Mouse (Mus musculus) hindbrain, postnatal 0 days (tissue): ENCODE results near the gene Olfr1045. TPM values are rescaled to one million over a fixed set of nuclear protein-coding genes. Genes with fewer than 3 reads are reported as not detected.
"Not testable (repeated sequence)": the region's sequence is repeated elsewhere in the genome, so short reads cannot be mapped to it uniquely, and the experiment has no call there.

Source experiments
- ATAC-seq: fragments of 200-750 bp; cut with Nextera tagmentation; 2 replicates; pipeline ENCODE4 v1.8.0; 2017; ENCODE audit warnings: mild to moderate bottlenecking, moderate TSS enrichment, moderate library complexity
- DNase-seq: peaks from one replicate; pipeline ENCODE4 v3.0.0-alpha.2; 2015; ENCODE audit warnings: low spot score
- H3K27ac ChIP-seq: fragments of 300-500 bp; sonication (generic); 2 replicates; pipeline ENCODE4 v1.5.1; 2014; ENCODE audit warnings: mild to moderate bottlenecking
- H3K27me3 ChIP-seq: fragments of 300-500 bp; sonication (generic); 2 replicates; pipeline ENCODE4 v1.6.1; 2014; ENCODE audit warnings: low read length, mixed read lengths; ENCODE audit not compliant: insufficient read depth
- H3K36me3 ChIP-seq: fragments of 300-500 bp; sonication (generic); 2 replicates; pipeline ENCODE4 v1.6.1; 2014; ENCODE audit warnings: low read length, mixed read lengths; ENCODE audit not compliant: insufficient read depth
- H3K4me1 ChIP-seq: fragments of 300-500 bp; sonication (generic); 2 replicates; pipeline ENCODE4 v1.6.1; 2014; ENCODE audit warnings: antibody characterized with exemption, low read length, mixed read lengths; ENCODE audit not compliant: insufficient read depth
- H3K4me2 ChIP-seq: fragments of 300-500 bp; sonication (generic); 2 replicates; pipeline ENCODE4 v1.6.1; 2014; ENCODE audit warnings: low read depth, mild to moderate bottlenecking, low read length, moderate library complexity, mixed read lengths
- H3K4me3 ChIP-seq: fragments of 300-500 bp; sonication (generic); 2 replicates; pipeline ENCODE4 v1.5.1; 2014; ENCODE audit warnings: low read length
- H3K9ac ChIP-seq: fragments of 300-500 bp; sonication (generic); replicated peaks from 2 replicates; pipeline ENCODE4 v1.6.1; 2014; ENCODE audit warnings: mild to moderate bottlenecking, low read length, moderate library complexity, mixed read lengths
- H3K9me3 ChIP-seq: fragments of 300-500 bp; sonication (generic); 2 replicates; pipeline ENCODE4 v1.6.1; 2016; ENCODE audit warnings: low read length, mixed read lengths
- CTCF ChIP-seq: IDR thresholded peaks from 2 replicates; pipeline ENCODE4 v1.5.1; 2016; ENCODE audit warnings: antibody characterized with exemption, control low read depth, low read depth
- WGBS: fragments of 180-500 bp; shearing (Covaris S2); extraction: QIAGEN DNeasy Blood & Tissue Kit; methylation state at CpG from one replicate; pipeline ENCODE4 v1.1.7; 2014; 5-methylcytosine and 5-hydroxymethylcytosine counted together
- polyA plus RNA-seq: library from polyadenylated mRNA; unstranded; fragments of >200 nt; fragmentation: Nextera tagmentation; extraction: Ambion mirVana; gene quantifications from 2 replicates; pipeline ENCODE4 v1.2.1, GENCODE M21; 2015
- total RNA-seq: library from RNA; depleted of rRNA; stranded (reverse); fragments of >200 nt; gene quantifications from 2 replicates; pipeline ENCODE4 v1.2.3, GENCODE M21; 2014; rRNA removed

The Olfr1045 gene
- total and polyA plus RNA-seq, 2 experiments from 2014 or later, result not detected

GRCm38 (mm10) chr2:86177720-86178119 is 25.1 kb downstream of the Olfr1045 start, which contains the start of gene Olfr1044:
Gene Olfr1044 (minus strand): TSS chr2:86177820.
- H3K9me3 ChIP-seq, result no peaks in the 10 kb centered on the region
- H3K4me3 ChIP-seq, result no peak within 1 kb of the TSS
- no peak for TF ChIP-seq CTCF
- no peak within 1 kb of the TSS for H3K4me2 ChIP-seq
- H3K36me3 ChIP-seq, result no peaks in the 10 kb centered on the region
- H3K9ac ChIP-seq, result no peak within 1 kb of the TSS
- H3K27me3 ChIP-seq, result no peaks in the 10 kb centered on the region
- no peak within 1 kb of the TSS for H3K27ac ChIP-seq
- no peak for ATAC-seq
- DNase-seq, result no peak
- H3K4me1 ChIP-seq, result no peaks in the 10 kb centered on the region

DNA sequence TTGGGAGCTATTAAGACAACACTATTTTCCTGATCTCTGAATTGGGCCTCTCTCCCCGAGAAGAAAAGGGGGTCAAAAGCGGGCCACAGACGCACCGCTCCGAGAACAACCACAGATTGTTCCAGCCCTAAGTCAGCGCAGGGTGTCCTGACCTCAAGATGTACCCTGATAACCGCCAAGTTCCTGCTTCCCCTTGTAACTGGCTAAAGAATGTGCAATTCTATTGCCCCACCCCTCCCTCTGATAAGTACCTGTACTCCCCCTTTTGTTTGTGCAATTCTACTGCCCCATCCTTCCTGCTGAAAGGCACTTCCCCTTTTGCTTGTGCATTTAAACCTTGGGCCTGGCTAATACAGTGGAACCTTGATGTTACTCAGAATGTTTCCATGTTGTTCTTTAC is 27.4 kb downstream of the Olfr1045 start:
- not testable (repeated sequence) for H3K4me2 ChIP-seq, H3K36me3 ChIP-seq, ATAC-seq, H3K27ac ChIP-seq, H3K9me3 ChIP-seq, H3K4me1 ChIP-seq, H3K9ac ChIP-seq, H3K4me3 ChIP-seq, DNase-seq, H3K27me3 ChIP-seq
- WGBS, result 89% methylated on average over 7 of the region's 7 CpGs

DNA sequence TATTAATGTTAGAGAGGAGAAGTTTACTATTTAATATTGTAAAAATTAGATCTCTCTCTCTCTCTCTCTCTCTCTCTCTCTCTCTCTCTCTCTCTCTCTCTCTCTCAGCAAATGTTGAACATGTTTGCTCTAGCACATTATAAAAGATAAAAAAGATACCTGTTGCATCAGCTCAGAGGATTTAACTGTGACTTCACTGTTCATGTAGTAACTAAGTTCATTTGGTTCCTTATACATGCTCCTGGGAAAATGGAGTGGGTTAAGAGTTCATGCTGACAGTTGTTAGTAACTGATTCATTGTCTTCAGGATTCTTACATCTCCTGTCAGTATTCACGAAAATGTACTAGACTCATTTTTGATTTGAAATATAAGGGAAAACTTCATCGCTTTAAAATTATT is 35.4 kb downstream of the Olfr1045 start, which contains the start of gene Olfr1043:
TSS of gene Olfr1043 (minus strand) at position 101 of the 400 bp plus-strand sequence.
- 87% methylated on average over 2 of the region's 2 CpGs for WGBS
- no peak within 1 kb of the TSS for H3K4me2 ChIP-seq
- no peak for ATAC-seq
- H3K27me3 ChIP-seq, result no peaks in the 10 kb centered on the region
- no peak within 1 kb of the TSS for H3K4me3 ChIP-seq
- DNase-seq, result no peak
- no peaks in the 10 kb centered on the region for H3K36me3 ChIP-seq
- no peaks in the 10 kb centered on the region for H3K9me3 ChIP-seq
- TF ChIP-seq CTCF, result no peak
- H3K27ac ChIP-seq, result no peak within 1 kb of the TSS
- no peaks in the 10 kb centered on the region for H3K4me1 ChIP-seq
- no peak within 1 kb of the TSS for H3K9ac ChIP-seq

DNA sequence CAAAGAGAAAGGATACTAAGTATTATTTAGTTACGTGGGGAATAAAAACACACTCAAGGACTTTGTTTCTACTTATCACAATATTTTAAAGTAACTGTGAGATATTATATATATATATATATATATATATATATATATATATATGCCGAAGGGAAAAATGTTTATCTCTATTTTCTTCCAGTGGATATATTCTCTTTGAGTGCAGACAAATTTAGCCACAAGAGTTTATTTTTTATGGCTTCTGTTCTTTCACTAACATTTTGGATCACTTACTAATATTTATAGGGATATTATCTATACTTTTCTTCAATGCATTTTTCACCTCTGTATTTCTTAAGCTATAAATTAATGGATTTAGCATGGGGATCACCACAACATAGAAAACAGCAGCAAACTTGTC is 41.1 kb downstream of the Olfr1045 start, which contains the start of gene Olfr1042:
TSS of gene Olfr1042 (minus strand) at position 101 of the 400 bp plus-strand sequence.
- Histone ChIP-seq H3K36me3 (no peaks in the 10 kb centered on the region), H3K4me3 (no peak within 1 kb of the TSS), H3K4me2 (no peak within 1 kb of the TSS), H3K4me1 (no peaks in the 10 kb centered on the region), H3K27me3 (no peaks in the 10 kb centered on the region), H3K27ac (no peak within 1 kb of the TSS), H3K9ac (no peak within 1 kb of the TSS), H3K9me3 (no peaks in the 10 kb centered on the region)
- no peak for DNase-seq
- ATAC-seq, result no peak
- WGBS, result 84% methylated on average over 2 of the region's 2 CpGs
- TF ChIP-seq CTCF, result no peak

DNA sequence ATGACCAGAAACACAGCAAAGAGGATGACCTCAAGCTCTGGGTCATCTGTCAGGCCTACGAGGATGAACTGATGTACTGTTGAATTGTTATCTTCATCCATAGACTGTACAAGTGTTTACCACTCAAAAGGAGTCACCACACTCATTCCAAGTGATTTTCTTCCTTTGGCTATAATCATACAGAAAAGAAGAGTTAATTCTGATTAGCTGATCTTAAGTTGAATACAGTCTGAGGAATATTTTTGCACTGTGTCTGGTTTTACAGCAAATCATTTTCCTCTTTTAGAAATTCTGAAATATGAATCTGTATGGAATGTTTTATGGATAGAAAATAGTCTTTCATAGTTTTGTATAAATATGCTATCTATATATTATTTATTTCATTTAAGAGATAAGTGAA is 56.2 kb downstream of the Olfr1045 start, which contains the start of gene Olfr1040:
TSS of gene Olfr1040 (minus strand) at position 101 of the 400 bp plus-strand sequence.
- no peak for TF ChIP-seq CTCF
- no peak for DNase-seq
- no peak within 1 kb of the TSS for H3K4me2 ChIP-seq
- no peak within 1 kb of the TSS for H3K27ac ChIP-seq
- no peak within 1 kb of the TSS for H3K9ac ChIP-seq
- H3K27me3 ChIP-seq, result no peaks in the 10 kb centered on the region
- ATAC-seq, result no peak
- H3K36me3 ChIP-seq, result no peaks in the 10 kb centered on the region
- WGBS, result 79% methylated on average over 1 of the region's 1 CpGs
- H3K4me1 ChIP-seq, result no peaks in the 10 kb centered on the region
- no peak within 1 kb of the TSS for H3K4me3 ChIP-seq
- H3K9me3 ChIP-seq, result no peaks in the 10 kb centered on the region

Other genes starting within 250 kb of the Olfr1045 start
- not detected in 2 replicates for gene Olfr1029, start 229.1 kb downstream of the Olfr1045 start, total RNA-seq
- gene Olfr1029, start 229.1 kb downstream of the Olfr1045 start, polyA plus RNA-seq, result not detected in 2 replicates
- gene Olfr1030, start 223.7 kb downstream of the Olfr1045 start, total RNA-seq, result not detected in 2 replicates
- gene Olfr1030, start 223.7 kb downstream of the Olfr1045 start, polyA plus RNA-seq, result not detected in 2 replicates
- gene Olfr1031, start 212.7 kb downstream of the Olfr1045 start, total RNA-seq, result not detected in 2 replicates
- gene Olfr1031, start 212.7 kb downstream of the Olfr1045 start, polyA plus RNA-seq, result not detected in 2 replicates
- gene Olfr1032, start 197.5 kb downstream of the Olfr1045 start, total RNA-seq, result not detected in 2 replicates
- gene Olfr1032, start 197.5 kb downstream of the Olfr1045 start, polyA plus RNA-seq, result not detected in 2 replicates
- 0.21 and 1.1 TPM in 2 replicates for gene Olfr1033, start 182.4 kb downstream of the Olfr1045 start, total RNA-seq
- 0.29 and 1.6 TPM in 2 replicates for gene Olfr1033, start 182.4 kb downstream of the Olfr1045 start, polyA plus RNA-seq
- gene Olfr1034, start 157.1 kb downstream of the Olfr1045 start, total RNA-seq, result 0.05 TPM in 1 of 2 replicates, not detected in the other
- gene Olfr1034, start 157.1 kb downstream of the Olfr1045 start, polyA plus RNA-seq, result 0.04 TPM in 1 of 2 replicates, not detected in the other
- gene Olfr1036, start 129.0 kb downstream of the Olfr1045 start, total RNA-seq, result not detected in 2 replicates
- gene Olfr1036, start 129.0 kb downstream of the Olfr1045 start, polyA plus RNA-seq, result not detected in 2 replicates
- gene Olfr1037, start 115.6 kb downstream of the Olfr1045 start, total RNA-seq, result not detected in 2 replicates
- gene Olfr1037, start 115.6 kb downstream of the Olfr1045 start, polyA plus RNA-seq, result not detected in 2 replicates
- not detected in 2 replicates for gene Olfr1039, start 67.1 kb downstream of the Olfr1045 start, total RNA-seq
- gene Olfr1039, start 67.1 kb downstream of the Olfr1045 start, polyA plus RNA-seq, result not detected in 2 replicates
- not detected in 2 replicates for gene Olfr1040, start 56.3 kb downstream of the Olfr1045 start, total RNA-seq
- not detected in 2 replicates for gene Olfr1040, start 56.3 kb downstream of the Olfr1045 start, polyA plus RNA-seq
- gene Olfr1042, start 41.2 kb downstream of the Olfr1045 start, total RNA-seq, result not detected in 2 replicates
- gene Olfr1042, start 41.2 kb downstream of the Olfr1045 start, polyA plus RNA-seq, result not detected in 2 replicates
- not detected in 2 replicates for gene Olfr1043, start 35.5 kb downstream of the Olfr1045 start, total RNA-seq
- gene Olfr1043, start 35.5 kb downstream of the Olfr1045 start, polyA plus RNA-seq, result not detected in 2 replicates
- gene Olfr1044, start 25.2 kb downstream of the Olfr1045 start, total RNA-seq, result not detected in 2 replicates
- not detected in 2 replicates for gene Olfr1044, start 25.2 kb downstream of the Olfr1045 start, polyA plus RNA-seq
- not detected in 2 replicates for gene Olfr52, start 17.3 kb downstream of the Olfr1045 start, total RNA-seq
- not detected in 2 replicates for gene Olfr52, start 17.3 kb downstream of the Olfr1045 start, polyA plus RNA-seq
- not detected in 2 replicates for gene Olfr1046, start 16.3 kb upstream of the Olfr1045 start, total RNA-seq
- not detected in 2 replicates for gene Olfr1046, start 16.3 kb upstream of the Olfr1045 start, polyA plus RNA-seq
- not detected in 2 replicates for gene Olfr1047, start 28.4 kb upstream of the Olfr1045 start, total RNA-seq
- not detected in 2 replicates for gene Olfr1047, start 28.4 kb upstream of the Olfr1045 start, polyA plus RNA-seq
- gene Olfr1048, start 37.3 kb upstream of the Olfr1045 start, total RNA-seq, result not detected in 2 replicates
- gene Olfr1048, start 37.3 kb upstream of the Olfr1045 start, polyA plus RNA-seq, result not detected in 2 replicates
- not detected in 2 replicates for gene Olfr1049, start 55.3 kb upstream of the Olfr1045 start, total RNA-seq
- not detected in 2 replicates for gene Olfr1049, start 55.3 kb upstream of the Olfr1045 start, polyA plus RNA-seq
- gene Olfr1051, start 76.1 kb upstream of the Olfr1045 start, total RNA-seq, result not detected in 2 replicates
- not detected in 2 replicates for gene Olfr1051, start 76.1 kb upstream of the Olfr1045 start, polyA plus RNA-seq
- 0.37 TPM in 1 of 2 replicates, not detected in the other for gene Olfr1052, start 89.4 kb upstream of the Olfr1045 start, total RNA-seq
- not detected in 2 replicates for gene Olfr1052, start 89.4 kb upstream of the Olfr1045 start, polyA plus RNA-seq
- gene Olfr1053, start 112.3 kb upstream of the Olfr1045 start, total RNA-seq, result not detected in 2 replicates
- not detected in 2 replicates for gene Olfr1053, start 112.3 kb upstream of the Olfr1045 start, polyA plus RNA-seq
- gene Olfr1054, start 132.4 kb upstream of the Olfr1045 start, total RNA-seq, result not detected in 2 replicates
- not detected in 2 replicates for gene Olfr1054, start 132.4 kb upstream of the Olfr1045 start, polyA plus RNA-seq
- not detected in 2 replicates for gene Olfr1055, start 147.3 kb upstream of the Olfr1045 start, total RNA-seq
- gene Olfr1055, start 147.3 kb upstream of the Olfr1045 start, polyA plus RNA-seq, result not detected in 2 replicates
- gene Olfr1056, start 159.5 kb upstream of the Olfr1045 start, total RNA-seq, result not detected in 2 replicates
- gene Olfr1056, start 159.5 kb upstream of the Olfr1045 start, polyA plus RNA-seq, result not detected in 2 replicates
- not detected in 2 replicates for gene Olfr1057, start 175.4 kb upstream of the Olfr1045 start, total RNA-seq
- gene Olfr1057, start 175.4 kb upstream of the Olfr1045 start, polyA plus RNA-seq, result not detected in 2 replicates
- gene Olfr1058, start 185.6 kb upstream of the Olfr1045 start, total RNA-seq, result not detected in 2 replicates
- gene Olfr1058, start 185.6 kb upstream of the Olfr1045 start, polyA plus RNA-seq, result not detected in 2 replicates
- not detected in 2 replicates for gene Olfr1061, start 211.0 kb upstream of the Olfr1045 start, total RNA-seq
- gene Olfr1061, start 211.0 kb upstream of the Olfr1045 start, polyA plus RNA-seq, result not detected in 2 replicates
- gene Olfr1062, start 223.7 kb upstream of the Olfr1045 start, total RNA-seq, result not detected in 2 replicates
- not detected in 2 replicates for gene Olfr1062, start 223.7 kb upstream of the Olfr1045 start, polyA plus RNA-seq
- gene Olfr1065, start 247.6 kb upstream of the Olfr1045 start, total RNA-seq, result not detected in 2 replicates
- gene Olfr1065, start 247.6 kb upstream of the Olfr1045 start, polyA plus RNA-seq, result not detected in 2 replicates